Mouse (Mus musculus): ENCODE results near the gene Stx7. TPM values are rescaled to one million over a fixed set of nuclear protein-coding genes. Genes with fewer than 3 reads are reported as not detected.
"Not testable (repeated sequence)": the region's sequence is repeated elsewhere in the genome, so short reads cannot be mapped to it uniquely, and the experiment has no call there.

Stx7 gene
- polyA plus RNA-seq (2017; shearing (Covaris generic)): 10 to 100 TPM; 21.2 to 25.6 TPM

GRCm38 (mm10) chr10:24149135-24149781 is at the start of gene Stx7:
Gene Stx7, plus strand, starts transcription at chr10:24149302.
- peak; percentile 94 for ATAC-seq

DNA sequence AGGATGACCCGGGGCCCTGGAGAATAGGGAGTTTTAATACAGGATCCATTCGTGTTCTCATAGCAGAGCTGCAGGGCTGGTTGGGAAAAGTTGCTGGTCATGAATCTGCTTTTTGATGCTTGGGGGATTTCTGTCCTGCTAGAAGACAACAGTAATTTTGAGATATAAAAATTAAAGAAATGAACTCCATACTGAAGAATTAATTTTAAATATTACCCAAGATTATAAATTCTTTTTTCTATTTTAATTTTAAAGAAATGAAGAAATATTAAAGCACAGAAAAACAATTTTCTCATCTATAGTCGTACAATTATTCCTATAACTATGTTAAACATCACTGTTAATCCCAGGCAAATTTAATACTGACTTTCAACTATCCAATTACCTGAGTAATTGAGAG is 47.3 kb upstream of the Stx7 start, which contains the start of gene Taar8c:
Gene Taar8c, minus strand, starts transcription at position 101 of the 400 bp plus-strand sequence.
- ATAC-seq: not testable (repeated sequence)

DNA sequence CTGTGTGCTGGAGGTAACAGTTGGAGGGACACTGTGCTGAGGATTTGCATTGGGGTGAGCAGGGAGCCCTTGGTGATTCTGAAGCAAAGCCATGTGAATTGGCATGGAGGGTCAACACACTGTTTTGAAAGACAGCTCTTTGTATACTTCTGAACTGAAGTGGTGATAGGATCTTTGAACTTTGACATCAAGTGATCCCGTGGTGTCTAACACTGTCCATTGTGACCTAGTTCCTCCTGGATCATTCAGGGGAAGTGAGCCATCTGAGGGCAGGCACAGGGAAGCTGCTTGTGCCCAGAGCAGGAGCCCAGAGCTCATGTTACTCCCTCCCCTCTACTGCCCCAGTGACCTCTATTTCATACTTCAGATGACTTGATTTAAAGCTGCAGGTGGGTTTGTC is 45.8 kb upstream of the Stx7 start:
- ATAC-seq: not testable (repeated sequence)

GRCm38 (mm10) chr10:24107747-24108146 is 41.4 kb upstream of the Stx7 start:
- ATAC-seq: no peak

- ATAC-seq: no peak
These were observed 40.9 kb upstream of the Stx7 start for GRCm38 (mm10) chr10:24108236-24108635.

DNA sequence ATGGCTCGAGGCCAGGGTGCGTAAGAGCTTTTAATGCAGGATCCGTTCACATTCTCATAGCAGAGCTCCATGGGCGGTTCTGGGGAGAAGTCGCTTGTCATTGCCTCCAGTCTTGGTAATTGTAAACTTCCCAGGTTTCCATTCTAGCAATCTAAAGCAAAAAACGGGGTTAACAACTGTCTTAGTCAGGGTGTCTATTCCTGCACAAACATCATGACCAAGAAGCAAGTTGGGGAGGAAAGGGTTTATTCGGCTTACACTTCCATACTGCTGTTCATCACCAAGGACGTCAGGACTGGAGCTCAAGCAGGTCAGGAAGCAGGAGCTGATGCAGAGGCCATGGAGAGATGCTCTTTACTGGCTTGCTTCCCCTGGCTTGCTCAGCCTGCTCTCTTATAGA is 39.7 kb upstream of the Stx7 start, which contains the start of gene Taar9:
Gene Taar9, minus strand, starts transcription at position 101 of the 400 bp plus-strand sequence.
- ATAC-seq: not testable (repeated sequence)

GRCm38 (mm10) chr10:24111116-24111778 is 37.9 kb upstream of the Stx7 start:
- ATAC-seq: no peak

DNA sequence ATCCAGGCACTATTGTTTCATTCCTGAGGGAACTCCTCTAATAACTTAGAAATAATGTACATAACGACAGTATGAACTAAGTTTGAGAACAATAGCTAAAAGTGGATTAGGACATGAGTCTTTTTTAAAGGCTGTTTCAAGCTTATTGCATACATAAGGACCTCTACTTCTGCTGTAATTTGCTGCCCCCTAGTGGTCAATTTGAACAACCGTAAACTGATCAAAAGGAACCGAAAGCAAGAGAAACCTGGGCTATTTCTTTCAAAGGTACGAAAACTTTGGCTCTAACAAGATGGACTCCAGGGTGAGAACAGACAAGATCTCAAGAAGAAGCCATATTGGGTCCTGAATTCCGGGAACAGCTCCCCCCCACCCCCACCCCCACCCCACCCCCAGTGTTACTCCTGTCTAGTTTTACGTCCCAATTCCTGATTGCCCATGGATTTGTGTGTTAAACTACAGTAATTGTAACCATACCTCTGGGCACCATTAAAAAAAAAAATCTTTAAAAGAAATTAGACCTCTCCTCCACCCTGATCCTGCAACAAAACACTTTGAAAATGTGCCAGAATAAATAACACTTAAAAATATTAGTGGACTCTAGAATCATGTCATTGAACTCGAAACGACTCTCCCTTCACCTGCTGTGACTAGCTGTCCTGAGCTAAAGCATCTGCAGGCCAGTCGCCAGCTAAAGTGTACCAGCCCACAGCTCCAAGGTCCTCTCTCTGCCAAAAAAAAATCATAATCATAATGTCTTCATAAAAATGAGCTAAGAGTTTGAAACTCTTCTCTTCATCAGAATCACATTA is 17.4 kb upstream of the Stx7 start:
- ATAC-seq: peak; percentile 94

GRCm38 (mm10) chr10:24132273-24132672 is 16.8 kb upstream of the Stx7 start:
- ATAC-seq: no peak

DNA sequence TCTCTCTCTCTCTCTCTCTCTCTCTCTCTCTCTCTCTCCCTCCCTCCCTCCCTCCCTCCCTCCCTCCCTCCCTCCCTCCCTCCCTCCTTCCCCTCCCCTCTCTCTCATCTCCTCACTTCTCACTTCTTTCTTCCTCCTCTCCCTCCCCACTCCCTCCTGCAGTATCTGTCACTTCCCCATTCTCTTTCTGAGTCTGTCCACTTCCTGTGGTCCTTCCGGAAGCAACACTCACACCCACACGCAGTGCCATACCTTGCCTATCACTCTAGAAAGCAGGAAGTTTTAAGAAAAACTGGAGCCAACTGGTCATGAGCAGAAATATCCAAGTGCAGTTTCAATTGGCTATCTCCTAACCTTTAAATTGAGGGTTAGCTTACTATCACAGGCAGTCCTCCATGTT is 16.0 kb upstream of the Stx7 start:
- ATAC-seq: no peak

- no peak for ATAC-seq
These were observed 14.9 kb upstream of the Stx7 start for GRCm38 (mm10) chr10:24134071-24134645.

- no peak for ATAC-seq
These were observed 10.4 kb upstream of the Stx7 start for GRCm38 (mm10) chr10:24138623-24139261.

DNA sequence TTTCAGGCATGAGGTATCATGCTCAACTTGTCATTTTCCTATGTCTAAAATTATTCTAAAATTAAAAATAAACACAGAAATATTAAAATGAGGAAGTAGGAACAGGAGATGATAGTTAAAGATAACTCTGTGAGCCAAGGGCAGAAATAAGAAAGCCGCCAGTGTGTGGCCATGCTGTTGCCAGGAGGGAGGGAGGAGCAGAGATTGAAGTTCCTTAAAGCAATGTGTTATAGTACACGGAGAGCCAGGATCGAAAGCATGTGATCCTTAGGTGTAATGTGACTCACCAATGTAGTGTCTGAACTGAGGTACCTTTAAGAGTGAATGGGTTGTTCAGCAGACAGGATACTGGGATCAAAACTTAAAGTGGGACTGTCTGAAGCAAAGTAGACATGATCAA is 6.4 kb upstream of the Stx7 start:
- ATAC-seq: no peak

DNA sequence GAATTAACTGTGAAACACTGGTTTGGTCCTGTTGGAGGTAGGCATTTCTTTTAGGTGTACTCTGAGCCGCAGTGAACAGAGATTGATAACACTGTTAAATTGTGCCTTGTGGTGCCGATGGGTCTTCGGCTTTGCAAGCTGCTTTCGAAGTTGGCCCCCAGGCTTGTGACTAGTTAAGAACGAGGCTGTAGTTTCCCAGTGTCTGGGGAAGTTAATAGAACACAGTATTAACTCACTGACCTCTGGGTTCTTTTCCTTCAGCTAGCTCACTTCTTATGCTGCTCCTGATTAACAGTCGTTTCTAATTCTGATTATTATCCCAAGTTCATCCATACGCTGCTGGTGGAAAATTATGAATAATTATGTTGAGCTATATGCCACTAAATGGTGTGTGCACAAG is 984 bp downstream of the Stx7 start:
- ATAC-seq: no peak

DNA sequence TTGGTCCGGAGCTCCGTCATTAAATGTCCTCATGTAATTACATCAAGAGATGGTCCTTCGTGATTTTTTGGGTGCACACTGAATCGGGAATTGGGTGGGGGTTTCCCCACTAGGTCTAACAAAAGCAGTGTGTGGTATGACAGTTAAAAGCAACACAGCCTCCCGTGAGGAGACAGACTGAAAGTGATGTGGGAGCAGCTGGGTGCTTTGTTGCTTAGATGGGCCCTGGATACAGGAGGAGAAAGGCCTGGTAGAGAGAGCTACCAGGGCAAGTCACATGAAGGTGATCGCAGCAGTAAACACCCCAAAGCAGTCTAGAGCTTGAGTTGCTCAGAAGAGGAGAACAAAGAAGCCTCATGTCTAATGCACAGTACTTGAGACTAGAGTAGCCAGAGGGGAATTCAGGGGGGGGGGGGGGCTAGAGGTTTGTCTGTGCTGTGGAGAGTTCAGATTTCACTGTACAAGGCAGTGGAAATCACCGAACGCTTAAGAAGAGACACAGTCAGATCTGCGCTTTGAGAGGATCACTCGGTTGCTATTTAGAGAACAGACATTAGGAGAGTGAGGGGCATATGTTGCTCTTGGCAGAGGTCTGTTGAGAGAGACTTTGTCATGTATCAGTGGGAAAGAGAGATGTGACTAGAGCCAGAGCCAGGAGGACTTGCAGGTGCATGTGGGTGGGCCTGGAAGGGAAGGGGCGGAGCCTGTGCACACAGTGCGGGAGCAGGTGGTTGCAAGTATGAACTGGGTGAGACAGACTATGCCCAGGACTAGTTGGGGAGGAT is 9.6 kb downstream of the Stx7 start:
- peak; percentile 65 for ATAC-seq

GRCm38 (mm10) chr10:24159575-24159974 is 10.5 kb downstream of the Stx7 start:
- ATAC-seq: no peak

GRCm38 (mm10) chr10:24160349-24160748 is 11.2 kb downstream of the Stx7 start:
- no peak for ATAC-seq

DNA sequence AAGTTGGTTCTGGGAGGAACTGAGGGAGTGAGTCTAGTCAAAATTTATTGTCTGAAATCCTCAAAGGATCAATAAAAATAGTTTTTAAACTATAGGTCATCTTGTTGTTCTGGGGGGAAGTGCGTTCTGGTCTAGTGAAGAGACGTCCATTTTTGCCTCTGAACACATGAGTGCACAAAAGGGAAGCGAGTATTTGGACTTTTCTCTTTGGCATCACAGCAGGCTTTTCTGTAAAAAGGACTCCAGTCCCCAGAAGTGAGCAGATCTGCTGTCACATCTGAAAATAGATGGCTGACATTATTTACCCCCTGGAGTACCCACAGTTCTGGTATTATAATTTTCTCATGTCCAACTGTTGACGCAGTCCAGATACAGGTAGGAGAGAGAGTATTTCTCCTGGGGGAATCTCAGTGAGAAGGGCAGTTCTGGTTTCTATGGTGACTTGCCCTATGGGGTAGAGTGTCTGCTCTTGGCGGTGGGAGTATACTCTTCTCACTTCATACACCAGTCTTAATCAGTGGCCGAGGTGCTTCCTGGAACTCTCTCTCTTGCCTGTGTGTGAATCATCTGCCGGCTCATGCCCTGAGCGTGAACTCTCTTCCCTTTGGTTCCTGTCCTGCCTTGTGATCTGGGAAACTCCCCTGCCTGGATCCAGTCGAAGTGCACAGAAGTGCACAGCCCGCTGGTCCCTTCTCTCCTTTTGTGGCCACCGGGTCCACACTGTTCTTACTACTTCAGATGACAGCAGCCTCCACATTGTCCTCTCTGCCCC is 15.2 kb downstream of the Stx7 start:
- ATAC-seq: peak; percentile 57

- ATAC-seq: no peak
These were observed 15.8 kb downstream of the Stx7 start for GRCm38 (mm10) chr10:24164909-24165304.

DNA sequence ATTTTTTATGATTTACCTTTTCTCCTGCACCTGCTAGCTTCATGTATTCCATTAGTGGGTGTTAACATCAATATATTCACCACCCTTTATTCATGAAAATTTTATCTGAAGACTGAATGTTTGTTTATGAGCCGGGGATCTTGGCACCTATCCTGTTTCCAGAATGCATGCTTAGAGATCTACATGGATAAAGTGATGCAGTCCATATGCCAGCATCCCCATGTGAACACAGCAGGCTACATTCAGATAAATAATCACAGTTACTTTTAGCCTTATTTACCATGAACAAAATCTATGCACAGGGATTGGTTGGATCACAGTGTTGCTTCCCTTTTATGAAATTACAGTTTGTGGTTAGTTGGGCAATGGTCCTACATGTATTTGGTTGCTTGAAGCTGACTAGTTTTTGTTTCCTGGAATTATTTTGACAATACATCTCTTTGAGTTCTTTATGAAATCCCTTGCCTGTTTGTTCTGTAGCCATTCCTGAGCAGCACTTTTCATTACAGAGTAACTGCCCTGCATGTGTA is 16.5 kb downstream of the Stx7 start:
- ATAC-seq: no peak

All from CD4-positive, CD25-positive, alpha-beta regulatory T cell, adult 4 months (primary cell).